8 mouse cellular contexts compared by ENCODE assay signal in the genomic region with DNA sequence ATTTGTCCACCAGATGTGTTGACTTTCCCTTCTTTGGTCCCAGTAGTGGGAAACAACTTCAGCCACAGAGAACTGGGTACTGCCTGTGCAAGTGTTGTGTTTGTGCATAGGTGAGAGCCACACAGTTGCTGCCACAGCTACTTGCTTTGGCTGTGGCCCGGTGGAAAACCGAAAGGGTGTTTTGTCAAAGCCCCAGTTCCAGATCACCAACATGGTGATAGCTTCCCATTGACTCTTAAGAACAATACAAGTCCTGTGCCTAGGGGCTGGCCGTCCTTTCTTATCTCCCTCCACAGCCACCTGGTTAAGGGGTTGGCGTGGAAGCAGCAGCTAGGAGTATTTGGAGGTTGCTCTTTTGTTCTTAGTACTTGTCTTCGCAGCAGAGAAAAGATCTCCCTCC. TPM values are rescaled to one million over a fixed set of nuclear protein-coding genes. Genes with fewer than 3 reads are reported as not detected.
A peak's percentile ranks its signal among the peaks of the same experiment; 100 is the strongest.
DNase-seq lines count a peak whose midpoint lies in the region; ATAC-seq and TF ChIP-seq lines count a peak whose summit lies in the region.

No protein-coding gene starts in this region.

- peaks cover 38% of the 10 kb centered on the region for H3K4me1 ChIP-seq in lung, embryonic 14.5 days (ENCODE audit: insufficient read depth)
- peaks cover 83% of the 10 kb centered on the region for H3K4me1 ChIP-seq in embryonic facial prominence, embryonic 15.5 days
- peaks cover 59% of the 10 kb centered on the region for H3K4me1 ChIP-seq in intestine, embryonic 16.5 days (ENCODE audit: control insufficient read depth, insufficient read depth, low read length)
- peaks cover 77% of the 10 kb centered on the region for H3K4me1 ChIP-seq in neural tube, embryonic 15.5 days

- H3K9me3 ChIP-seq in lung, embryonic 14.5 days (ENCODE audit: low read depth, low read length): no peaks in the 10 kb centered on the region
- H3K9me3 ChIP-seq in embryonic facial prominence, embryonic 15.5 days (replicated peaks): no peaks in the 10 kb centered on the region
- no peaks in the 10 kb centered on the region for H3K9me3 ChIP-seq in intestine, embryonic 16.5 days (ENCODE audit: control insufficient read depth, low read length)
- H3K9me3 ChIP-seq in neural tube, embryonic 15.5 days (replicated peaks): no peaks in the 10 kb centered on the region

- H3K4me2 ChIP-seq in lung, embryonic 14.5 days: peak overlapping the region; percentile 71
- H3K4me2 ChIP-seq in embryonic facial prominence, embryonic 15.5 days (replicated peaks): peak overlapping the region; percentile 80
- H3K4me2 ChIP-seq in intestine, embryonic 16.5 days (ENCODE audit: low read depth, low read length): peak overlapping the region; percentile 62
- H3K4me2 ChIP-seq in neural tube, embryonic 15.5 days: peak overlapping the region; percentile 70

- peaks cover 26% of the 10 kb centered on the region for H3K36me3 ChIP-seq in lung, embryonic 14.5 days (ENCODE audit: insufficient read depth)
- peaks cover 22% of the 10 kb centered on the region for H3K36me3 ChIP-seq in embryonic facial prominence, embryonic 15.5 days
- 0 out of 2 replicates have a peak, but pooled peaks cover 5% of the 10 kb centered on the region for H3K36me3 ChIP-seq in intestine, embryonic 16.5 days (ENCODE audit: control insufficient read depth, insufficient read depth, low read length)
- peaks cover 8% of the 10 kb centered on the region; the same call in 1 of the 2 replicates for H3K36me3 ChIP-seq in neural tube, embryonic 15.5 days

- 12% methylated on average over 5 of the region's 5 CpGs for WGBS in lung, embryonic 14.5 days
- WGBS in embryonic facial prominence, embryonic 15.5 days: 7% methylated on average over 5 of the region's 5 CpGs
- WGBS in intestine, embryonic 16.5 days: 18% methylated on average over 5 of the region's 5 CpGs
- 15% methylated on average over 5 of the region's 5 CpGs for WGBS in neural tube, embryonic 15.5 days

- H3K27ac ChIP-seq in lung, embryonic 14.5 days (ENCODE audit: low read depth): peak overlapping the region; percentile 96
- peak overlapping the region; percentile 97 for H3K27ac ChIP-seq in embryonic facial prominence, embryonic 15.5 days (replicated peaks)
- peak overlapping the region; percentile 81 for H3K27ac ChIP-seq in intestine, embryonic 16.5 days (ENCODE audit: low read length)
- peak overlapping the region; percentile 83 for H3K27ac ChIP-seq in neural tube, embryonic 15.5 days (replicated peaks)

- no peak for ATAC-seq in lung, embryonic 14.5 days (ENCODE audit: insufficient read depth)
- ATAC-seq in embryonic facial prominence, embryonic 15.5 days (ENCODE audit: insufficient number of reproducible peaks, low FRiP score, low TSS enrichment, low read depth): no peak
- ATAC-seq in intestine, embryonic 16.5 days: 0 out of 2 replicates have a peak, but pooled peaks have one; percentile 2
- ATAC-seq in neural tube, embryonic 15.5 days (ENCODE audit: low FRiP score): no peak
- no peak for ATAC-seq in monocyte, adult 5-6 weeks (replicated peaks; ENCODE audit: insufficient number of reproducible peaks, low FRiP score, low TSS enrichment, poor library complexity, severe bottlenecking)

- peak overlapping the region; percentile 37 for H3K9ac ChIP-seq in lung, embryonic 14.5 days
- H3K9ac ChIP-seq in embryonic facial prominence, embryonic 15.5 days: peak overlapping the region; percentile 40
- H3K9ac ChIP-seq in intestine, embryonic 16.5 days (ENCODE audit: low read depth, low read length): peak overlapping the region; percentile 30
- peak overlapping the region; percentile 49 for H3K9ac ChIP-seq in neural tube, embryonic 15.5 days (replicated peaks)

- H3K27me3 ChIP-seq in lung, embryonic 14.5 days (ENCODE audit: insufficient read depth, low read length): no peaks in the 10 kb centered on the region
- H3K27me3 ChIP-seq in embryonic facial prominence, embryonic 15.5 days: no peaks in the 10 kb centered on the region
- H3K27me3 ChIP-seq in intestine, embryonic 16.5 days (replicated peaks; ENCODE audit: control insufficient read depth, insufficient read depth, low read length): no peaks in the 10 kb centered on the region
- H3K27me3 ChIP-seq in neural tube, embryonic 15.5 days (replicated peaks): no peaks in the 10 kb centered on the region

- no peak for DNase-seq in lung, embryonic 14.5 days
- DNase-seq in lung, postnatal 10 days: no peak
- no peak for DNase-seq in adrenal gland, adult 8-10 months
- no peak for DNase-seq in ovary, postnatal 14 days (ENCODE audit: low spot score)

- no peak for TF ChIP-seq CTCF in lung, embryonic 14.5 days (IDR thresholded peaks at IDR 0.05; ENCODE audit: low read depth)

- H3K4me3 ChIP-seq in lung, embryonic 14.5 days (ENCODE audit: low read depth, low read length): peak overlapping the region; percentile 31
- H3K4me3 ChIP-seq in embryonic facial prominence, embryonic 15.5 days (replicated peaks): peak overlapping the region; percentile 86
- H3K4me3 ChIP-seq in intestine, embryonic 16.5 days (ENCODE audit: low read length): peak overlapping the region; percentile 39
- peak overlapping the region; percentile 41 for H3K4me3 ChIP-seq in neural tube, embryonic 15.5 days (replicated peaks)

RNA-seq across cellular contexts. Expression of gene Ephb3, which starts 5.6 kb away (rescaled TPM):
- 29.7 and 33.2 TPM in 2 replicates for polyA plus RNA-seq in lung, embryonic 14.5 days (2014; fragmentation: Nextera tagmentation; extraction: Ambion mirVana)
- polyA plus RNA-seq in embryonic facial prominence, embryonic 15.5 days (2015; fragmentation: Nextera tagmentation; extraction: Ambion mirVana): 50.7 and 53.3 TPM in 2 replicates
- 9.1 and 9.3 TPM in 2 replicates for polyA plus RNA-seq in intestine, embryonic 16.5 days (2015; fragmentation: Nextera tagmentation; extraction: Ambion mirVana)
- 12.0 and 14.4 TPM in 2 replicates for polyA plus RNA-seq in neural tube, embryonic 15.5 days (2015; fragmentation: Nextera tagmentation; extraction: Ambion mirVana)
- 1 to 10 TPM; 1.3 to 2.3 (median 1.7) TPM for total RNA-seq in adrenal gland, adult 8-10 months (2022)
- not detected in 3 replicates for total RNA-seq in monocyte, adult 5-6 weeks (2017)

RNA-seq across cellular contexts. Expression of gene Teddm3, which starts 56.4 kb away (rescaled TPM):
- not detected in 2 replicates for polyA plus RNA-seq in lung, embryonic 14.5 days (2014; fragmentation: Nextera tagmentation; extraction: Ambion mirVana)
- polyA plus RNA-seq in embryonic facial prominence, embryonic 15.5 days (2015; fragmentation: Nextera tagmentation; extraction: Ambion mirVana): 11.1 and 11.2 TPM in 2 replicates
- polyA plus RNA-seq in intestine, embryonic 16.5 days (2015; fragmentation: Nextera tagmentation; extraction: Ambion mirVana): 0.20 TPM in 1 of 2 replicates, not detected in the other
- 0.23 and 0.68 TPM in 2 replicates for polyA plus RNA-seq in neural tube, embryonic 15.5 days (2015; fragmentation: Nextera tagmentation; extraction: Ambion mirVana)
- total RNA-seq in adrenal gland, adult 8-10 months (2022): under 1 TPM in 1 of 4 experiments, not detected in 3; 0.21 TPM
- total RNA-seq in monocyte, adult 5-6 weeks (2017): not detected in 3 replicates

Comparison
In these comparisons a context has a peak if more than half of its experiments do, and no peak if none do; other contexts are left out.
1. H3K4me3 ChIP-seq: peak in every context shown above with its lines; median percentile 86 in embryonic facial prominence, embryonic 15.5 days; 41 in neural tube, embryonic 15.5 days; 39 in intestine, embryonic 16.5 days; 31 in lung, embryonic 14.5 days.